Mouse (Mus musculus): ENCODE results near the gene Pld5. TPM values are rescaled to one million over a fixed set of nuclear protein-coding genes. Genes with fewer than 3 reads are reported as not detected.

The Pld5 gene
- polyA plus RNA-seq, 1 experiment from 2014 or later: 0.48 TPM

- no peak for ATAC-seq (ENCODE audit: insufficient read depth, low FRiP score, low read depth)
- no peaks in the 10 kb centered on the region for H3K9me3 ChIP-seq
- H3K27me3 ChIP-seq (replicated peaks): no peaks in the 10 kb centered on the region
- no peak overlapping the region for H3K9ac ChIP-seq
- no peak overlapping the region for H3K4me3 ChIP-seq (replicated peaks)
- H3K27ac ChIP-seq: no peak overlapping the region
- 81% methylated on average over 6 of the region's 6 CpGs for WGBS
- no peak overlapping the region for H3K4me2 ChIP-seq
- no peaks in the 10 kb centered on the region for H3K36me3 ChIP-seq
- H3K4me1 ChIP-seq: no peaks in the 10 kb centered on the region
These were observed 240.4 kb downstream of the Pld5 start for GRCm38 (mm10) chr1:176034699-176035098.

GRCm38 (mm10) chr1:176033698-176034097 lies 241.4 kb downstream of the Pld5 start:
- H3K36me3 ChIP-seq: no peaks in the 10 kb centered on the region
- no peak overlapping the region for H3K4me2 ChIP-seq
- H3K27ac ChIP-seq: no peak overlapping the region
- 65% methylated on average over 5 of the region's 5 CpGs for WGBS
- ATAC-seq (ENCODE audit: insufficient read depth, low FRiP score, low read depth): no peak
- no peak overlapping the region for H3K4me3 ChIP-seq (replicated peaks)
- no peak overlapping the region for H3K9ac ChIP-seq
- no peaks in the 10 kb centered on the region for H3K4me1 ChIP-seq
- no peaks in the 10 kb centered on the region for H3K9me3 ChIP-seq
- H3K27me3 ChIP-seq (replicated peaks): no peaks in the 10 kb centered on the region

- Histone ChIP-seq H3K27ac (no peak overlapping the region), H3K9me3 (no peaks in the 10 kb centered on the region), H3K4me1 (no peaks in the 10 kb centered on the region), H3K27me3 (replicated peaks) (no peaks in the 10 kb centered on the region), H3K4me3 (replicated peaks) (no peak overlapping the region), H3K36me3 (no peaks in the 10 kb centered on the region), H3K4me2 (no peak overlapping the region), H3K9ac (no peak overlapping the region)
- ATAC-seq (ENCODE audit: insufficient read depth, low FRiP score, low read depth): no peak
- 75% methylated on average over 1 of the region's 1 CpGs for WGBS
These were observed 246.0 kb downstream of the Pld5 start for GRCm38 (mm10) chr1:176029063-176029462.

DNA sequence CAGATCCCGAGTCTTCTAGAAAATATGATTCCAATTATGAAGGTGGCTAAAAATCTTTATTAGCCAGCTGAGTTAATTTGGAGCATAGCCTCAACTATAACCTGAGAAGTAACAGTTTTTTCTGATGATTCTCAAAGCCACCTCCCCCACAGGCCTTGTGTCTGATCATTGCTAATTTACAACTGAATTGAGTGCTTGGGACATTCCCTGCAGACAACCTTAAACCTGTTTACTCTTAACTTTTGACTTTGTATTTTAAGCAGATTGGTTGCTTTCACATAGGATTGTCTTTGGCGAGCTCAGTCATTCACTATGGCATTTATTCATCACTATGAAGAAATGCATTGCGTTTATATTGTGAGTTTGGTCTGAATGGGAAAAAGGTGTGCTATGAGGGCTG lies 246.7 kb downstream of the Pld5 start:
- Histone ChIP-seq H3K36me3 (no peaks in the 10 kb centered on the region), H3K9ac (no peak overlapping the region), H3K4me1 (no peaks in the 10 kb centered on the region), H3K4me3 (replicated peaks) (no peak overlapping the region), H3K4me2 (no peak overlapping the region), H3K9me3 (no peaks in the 10 kb centered on the region), H3K27ac (no peak overlapping the region), H3K27me3 (replicated peaks) (no peaks in the 10 kb centered on the region)
- ATAC-seq (ENCODE audit: insufficient read depth, low FRiP score, low read depth): no peak
- 73% methylated on average over 3 of the region's 3 CpGs for WGBS

DNA sequence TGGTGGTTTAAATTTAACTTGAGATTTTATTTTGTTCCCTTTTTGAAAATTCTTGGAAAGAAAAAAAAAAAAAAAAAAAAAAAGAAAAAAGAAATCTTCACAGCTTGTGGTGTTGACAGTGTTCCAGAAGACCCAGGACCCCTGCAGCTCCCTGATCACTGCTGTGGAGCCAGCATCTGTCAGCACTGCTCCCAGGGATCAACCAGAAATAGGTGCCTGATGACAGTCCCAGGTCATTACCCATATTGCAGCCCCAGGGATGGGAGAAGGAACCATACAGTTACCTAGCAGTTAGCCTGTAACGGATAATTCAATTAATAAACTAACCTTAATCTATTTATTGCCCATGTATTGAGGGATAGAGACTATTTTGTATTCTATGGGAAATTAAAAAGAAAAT lies 250.6 kb downstream of the Pld5 start:
- Histone ChIP-seq H3K9ac (no peak overlapping the region), H3K27ac (no peak overlapping the region), H3K36me3 (no peaks in the 10 kb centered on the region), H3K4me3 (replicated peaks) (no peak overlapping the region), H3K4me1 (no peaks in the 10 kb centered on the region), H3K27me3 (replicated peaks) (no peaks in the 10 kb centered on the region), H3K9me3 (no peaks in the 10 kb centered on the region), H3K4me2 (no peak overlapping the region)
- WGBS: 65% methylated on average over 1 of the region's 1 CpGs
- no peak for ATAC-seq (ENCODE audit: insufficient read depth, low FRiP score, low read depth)

DNA sequence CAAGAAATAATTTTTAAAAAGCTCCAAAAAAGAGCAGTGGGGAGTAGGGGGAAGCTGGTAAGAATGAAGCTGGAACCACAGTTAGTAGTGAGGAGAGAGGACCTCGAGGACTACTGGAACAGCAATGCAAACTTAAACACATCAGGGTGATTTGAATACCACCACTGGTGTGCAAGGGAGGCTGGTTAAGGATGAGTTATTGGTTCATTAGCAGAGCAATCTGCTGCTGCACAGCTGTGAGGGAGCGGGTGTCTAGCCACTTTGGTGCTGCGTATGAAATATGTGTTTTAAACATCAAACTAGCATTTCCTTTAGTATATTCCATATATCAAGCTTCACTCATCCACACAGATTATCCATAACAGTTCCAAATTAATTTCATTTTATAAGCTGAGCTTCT lies 256.6 kb downstream of the Pld5 start:
- Histone ChIP-seq H3K4me1 (no peaks in the 10 kb centered on the region), H3K27ac (no peak overlapping the region), H3K4me3 (replicated peaks) (no peak overlapping the region), H3K9me3 (no peaks in the 10 kb centered on the region), H3K36me3 (no peaks in the 10 kb centered on the region), H3K9ac (no peak overlapping the region), H3K27me3 (replicated peaks) (no peaks in the 10 kb centered on the region), H3K4me2 (no peak overlapping the region)
- 88% methylated on average over 3 of the region's 3 CpGs for WGBS
- ATAC-seq (ENCODE audit: insufficient read depth, low FRiP score, low read depth): no peak

DNA sequence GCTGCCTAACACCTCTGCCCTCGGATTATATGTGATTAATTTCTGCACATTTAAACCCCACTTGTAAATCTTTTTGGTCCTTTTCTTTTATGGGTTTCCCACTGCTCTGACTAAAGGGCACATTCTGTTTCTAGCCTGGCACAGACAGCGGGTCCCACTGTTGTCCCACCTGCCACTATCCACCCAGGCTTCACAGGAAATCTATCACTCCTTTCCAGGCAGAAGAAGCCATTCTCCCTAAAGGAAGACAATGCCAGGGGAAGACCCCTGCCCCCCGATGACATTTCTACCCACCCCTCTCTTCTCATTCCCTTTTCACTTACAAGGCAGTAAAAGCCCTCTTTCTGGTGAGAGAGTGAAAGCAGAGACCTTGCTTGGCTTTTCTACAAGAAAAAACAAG lies 259.0 kb downstream of the Pld5 start:
- whole genome bisulfite sequencing: 70% methylated on average over 3 of the region's 3 CpGs
- H3K4me2 ChIP-seq: no peak overlapping the region

DNA sequence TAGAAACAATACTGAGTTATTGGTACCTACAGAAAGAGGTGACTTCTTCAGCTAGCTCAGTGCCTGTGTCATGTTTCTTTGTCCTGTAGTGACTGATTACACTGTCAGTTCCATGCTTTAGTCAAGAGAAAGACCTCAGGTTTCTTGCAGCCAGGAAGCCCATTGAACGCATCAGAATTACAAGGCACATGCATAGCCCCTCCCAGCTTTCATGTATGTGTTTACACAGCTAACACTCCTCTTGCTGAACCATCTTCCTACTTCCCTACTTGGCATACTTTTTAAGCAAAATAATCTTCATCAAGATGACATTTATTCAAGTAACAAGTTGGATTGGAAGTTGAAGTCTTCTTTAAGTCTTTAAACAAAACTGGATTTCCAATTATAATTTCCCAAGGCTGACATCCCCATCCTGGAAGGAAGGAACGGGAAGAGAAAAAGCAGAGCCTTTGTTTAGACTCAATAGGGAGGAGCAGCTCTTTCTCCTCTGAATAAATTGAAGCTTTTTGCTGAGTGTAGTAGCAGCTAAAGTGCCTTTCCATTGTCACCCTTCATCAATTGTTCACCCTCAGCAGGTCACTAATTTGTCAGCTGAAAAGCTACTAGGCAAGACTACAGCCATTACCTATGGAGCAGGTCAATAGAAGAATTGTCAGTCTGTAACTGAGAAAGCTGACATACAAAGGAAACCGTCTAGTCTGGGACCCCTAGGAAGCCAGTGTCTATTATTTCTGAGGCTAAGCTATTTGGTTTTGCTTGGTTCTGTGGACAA lies 261.4 kb downstream of the Pld5 start:
- ATAC-seq (ENCODE audit: insufficient read depth, low FRiP score, low read depth): no peak
- WGBS: 31% methylated on average over 3 of the region's 3 CpGs
- H3K9me3 ChIP-seq: no peaks in the 10 kb centered on the region

More for the DNA sequence above, 259.0 kb downstream of the Pld5 start:
- ATAC-seq (ENCODE audit: insufficient read depth, low FRiP score, low read depth): no peak
- H3K36me3 ChIP-seq: no peaks in the 10 kb centered on the region
- no peak overlapping the region for H3K9ac ChIP-seq
- H3K4me1 ChIP-seq: no peaks in the 10 kb centered on the region
- H3K27me3 ChIP-seq (replicated peaks): no peaks in the 10 kb centered on the region
- H3K27ac ChIP-seq: no peak overlapping the region
- H3K9me3 ChIP-seq: no peaks in the 10 kb centered on the region
- no peak overlapping the region for H3K4me3 ChIP-seq (replicated peaks)

DNA sequence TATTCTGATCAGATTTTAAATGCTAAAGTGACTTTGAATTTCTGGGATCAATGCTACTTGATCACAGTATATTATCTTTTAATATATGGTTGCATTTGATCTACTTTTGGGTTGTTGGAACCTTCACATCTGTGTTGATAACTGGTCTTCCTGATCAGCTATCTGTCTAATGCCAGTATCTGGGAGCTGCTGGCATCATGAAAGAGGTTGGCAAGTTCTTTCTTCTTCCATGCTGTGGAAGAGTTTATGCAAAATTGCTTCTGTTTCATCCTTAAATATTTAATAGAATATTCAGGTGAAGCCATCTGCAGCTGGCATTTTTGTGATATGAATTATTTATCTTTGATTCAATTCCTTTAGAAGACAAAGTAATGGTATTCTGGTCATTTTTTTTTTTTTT lies 263.6 kb downstream of the Pld5 start:
- H3K36me3 ChIP-seq: no peaks in the 10 kb centered on the region
- H3K4me3 ChIP-seq (replicated peaks): no peak overlapping the region
- no peak overlapping the region for H3K27ac ChIP-seq
- no peaks in the 10 kb centered on the region for H3K4me1 ChIP-seq
- no peaks in the 10 kb centered on the region for H3K27me3 ChIP-seq (replicated peaks)
- no peak for ATAC-seq (ENCODE audit: insufficient read depth, low FRiP score, low read depth)
- no peak overlapping the region for H3K4me2 ChIP-seq
- no peaks in the 10 kb centered on the region for H3K9me3 ChIP-seq
- no peak overlapping the region for H3K9ac ChIP-seq

More for the DNA sequence above, 261.4 kb downstream of the Pld5 start:
- H3K4me3 ChIP-seq (replicated peaks): no peak overlapping the region
- H3K27ac ChIP-seq: no peak overlapping the region
- no peaks in the 10 kb centered on the region for H3K4me1 ChIP-seq
- no peaks in the 10 kb centered on the region for H3K36me3 ChIP-seq
- H3K9ac ChIP-seq: no peak overlapping the region
- no peaks in the 10 kb centered on the region for H3K27me3 ChIP-seq (replicated peaks)
- H3K4me2 ChIP-seq: no peak overlapping the region

- no peaks in the 10 kb centered on the region for H3K9me3 ChIP-seq
- no peaks in the 10 kb centered on the region for H3K27me3 ChIP-seq (replicated peaks)
- no peak overlapping the region for H3K27ac ChIP-seq
- H3K4me2 ChIP-seq: no peak overlapping the region
- no peak for ATAC-seq (ENCODE audit: insufficient read depth, low FRiP score, low read depth)
- H3K4me3 ChIP-seq (replicated peaks): no peak overlapping the region
- no peaks in the 10 kb centered on the region for H3K4me1 ChIP-seq
- no peak overlapping the region for H3K9ac ChIP-seq
- H3K36me3 ChIP-seq: no peaks in the 10 kb centered on the region
These were observed 264.0 kb downstream of the Pld5 start for GRCm38 (mm10) chr1:176011072-176011471.

DNA sequence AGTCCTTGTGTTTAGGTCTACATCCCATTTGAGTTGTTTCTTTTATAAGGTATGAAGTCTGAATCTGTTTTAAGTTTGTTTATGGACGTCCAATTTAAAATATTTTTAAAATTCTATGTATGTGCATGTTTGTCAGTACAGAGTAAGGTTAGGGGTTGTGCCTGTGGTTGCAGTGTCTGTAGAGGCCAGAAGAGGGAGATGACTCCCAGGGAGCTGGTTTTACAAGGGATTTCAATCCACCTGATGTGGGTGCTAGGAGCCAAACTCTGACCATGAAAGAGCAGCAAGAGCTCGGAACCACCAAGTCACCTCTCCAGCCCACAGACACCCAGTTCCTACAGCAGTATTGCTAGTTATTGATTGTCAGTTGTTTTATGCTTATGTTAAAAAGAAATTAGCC lies 266.7 kb downstream of the Pld5 start:
- WGBS: 80% methylated on average over 2 of the region's 2 CpGs
- Histone ChIP-seq H3K9me3 (no peaks in the 10 kb centered on the region), H3K9ac (no peak overlapping the region), H3K4me3 (replicated peaks) (no peak overlapping the region), H3K36me3 (no peaks in the 10 kb centered on the region), H3K4me1 (no peaks in the 10 kb centered on the region), H3K27ac (no peak overlapping the region), H3K4me2 (no peak overlapping the region), H3K27me3 (replicated peaks) (no peaks in the 10 kb centered on the region)
- ATAC-seq (ENCODE audit: insufficient read depth, low FRiP score, low read depth): no peak

DNA sequence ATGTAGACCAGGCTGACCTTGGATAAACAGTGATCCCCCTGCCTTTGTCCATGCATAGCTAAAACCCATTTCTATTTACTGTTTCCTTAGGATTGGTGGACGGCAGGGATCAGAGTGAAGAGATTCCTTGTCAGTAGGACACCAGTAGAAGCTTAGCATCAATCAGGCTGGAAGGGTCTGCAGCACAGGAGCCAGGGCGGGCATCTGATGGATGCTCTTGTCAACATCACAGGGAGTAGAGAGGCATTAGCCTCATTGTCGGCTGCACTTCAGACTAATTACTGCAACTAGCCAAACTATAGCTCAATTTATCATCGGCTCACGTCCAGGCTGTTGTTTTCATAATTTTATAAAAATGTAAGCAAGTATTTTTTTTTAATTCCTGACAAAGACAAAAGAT lies 274.5 kb downstream of the Pld5 start:
- Histone ChIP-seq H3K27me3 (replicated peaks) (no peaks in the 10 kb centered on the region), H3K27ac (no peak overlapping the region), H3K4me2 (no peak overlapping the region), H3K4me3 (replicated peaks) (no peak overlapping the region), H3K4me1 (no peaks in the 10 kb centered on the region), H3K9me3 (no peaks in the 10 kb centered on the region), H3K9ac (no peak overlapping the region), H3K36me3 (no peaks in the 10 kb centered on the region)
- 34% methylated on average over 5 of the region's 5 CpGs for WGBS
- ATAC-seq (ENCODE audit: insufficient read depth, low FRiP score, low read depth): no peak

GRCm38 (mm10) chr1:175997076-175997651 lies 277.9 kb downstream of the Pld5 start:
- WGBS: 76% methylated on average over 7 of the region's 7 CpGs

More at GRCm38 (mm10) chr1:175997076-175997651, 277.9 kb downstream of the Pld5 start:
- H3K9me3 ChIP-seq: no peaks in the 10 kb centered on the region
- no peak overlapping the region for H3K27ac ChIP-seq
- H3K9ac ChIP-seq: no peak overlapping the region
- no peak for ATAC-seq (ENCODE audit: insufficient read depth, low FRiP score, low read depth)
- no peak overlapping the region for H3K4me2 ChIP-seq
- H3K4me3 ChIP-seq (replicated peaks): no peak overlapping the region
- no peaks in the 10 kb centered on the region for H3K4me1 ChIP-seq
- H3K27me3 ChIP-seq (replicated peaks): no peaks in the 10 kb centered on the region
- no peaks in the 10 kb centered on the region for H3K36me3 ChIP-seq
